Mouse (Mus musculus): ENCODE measurements around the gene Fmnl2. TPM values are rescaled to one million over a fixed set of nuclear protein-coding genes. Genes with fewer than 3 reads are reported as not detected.

Fmnl2 gene
- polyA plus RNA-seq, 1 experiment, result 2.8 TPM

GRCm38 (mm10) chr2:52949556-52949955, 91.9 kb downstream of the Fmnl2 start:
- Histone ChIP-seq H3K27me3 (ENCODE audit: control insufficient read depth, insufficient read depth, insufficient read length) (no peaks in the 10 kb centered on the region), H3K79me2 (ENCODE audit: control insufficient read depth, insufficient read depth) (no peaks in the 10 kb centered on the region)
- no peak for TF ChIP-seq CEBPB (IDR thresholded peaks at IDR 0.05; ENCODE audit: insufficient read depth, poor library complexity, severe bottlenecking)
- TF ChIP-seq MAX (IDR thresholded peaks at IDR 0.05; ENCODE audit: low read depth), result no peak
- no peak for TF ChIP-seq MYOG (IDR thresholded peaks at IDR 0.05; ENCODE audit: control insufficient read depth in 1 of 3, insufficient read depth in 1 of 3, insufficient read length in 2 of 3, low read depth in 2 of 3)
- TF ChIP-seq POLR2AphosphoS2 (IDR thresholded peaks at IDR 0.05; ENCODE audit: insufficient read length, low read depth), result no peak
- TF ChIP-seq TCF3 (IDR thresholded peaks at IDR 0.05; ENCODE audit: insufficient read length, low read depth), result no peak
- no peak for TF ChIP-seq TCF12 (IDR thresholded peaks at IDR 0.05; ENCODE audit: insufficient read depth, poor library complexity, severe bottlenecking)
- no peak for TF ChIP-seq E2F4 (IDR thresholded peaks at IDR 0.05; ENCODE audit: insufficient read depth)
- no peak for TF ChIP-seq MYOD1 (IDR thresholded peaks at IDR 0.05; ENCODE audit: control insufficient read depth in 1 of 3, insufficient read length in 2 of 3, low read depth in 2 of 3)
- TF ChIP-seq SRF (IDR thresholded peaks at IDR 0.05; ENCODE audit: control insufficient read depth, insufficient read length, low read depth), result no peak
- no peak for TF ChIP-seq POLR2A (IDR thresholded peaks at IDR 0.05; ENCODE audit: insufficient read length, low read depth)
- TF ChIP-seq REST (IDR thresholded peaks at IDR 0.05; ENCODE audit: insufficient read depth, insufficient read length), result no peak
- no peak for TF ChIP-seq USF1 (IDR thresholded peaks at IDR 0.05; ENCODE audit: low read depth)

GRCm38 (mm10) chr2:52950226-52950625, 92.6 kb downstream of the Fmnl2 start:
- H3K27me3 ChIP-seq (ENCODE audit: control insufficient read depth, insufficient read depth, insufficient read length), result no peaks in the 10 kb centered on the region
- no peak overlapping the region for H3K4me3 ChIP-seq
- no peaks in the 10 kb centered on the region for H3K79me2 ChIP-seq (ENCODE audit: control insufficient read depth, insufficient read depth)
- no peak for TF ChIP-seq SRF (IDR thresholded peaks at IDR 0.05; ENCODE audit: control insufficient read depth, insufficient read length, low read depth)
- no peak for TF ChIP-seq POLR2AphosphoS2 (IDR thresholded peaks at IDR 0.05; ENCODE audit: insufficient read length, low read depth)
- TF ChIP-seq CEBPB (IDR thresholded peaks at IDR 0.05; ENCODE audit: insufficient read depth, poor library complexity, severe bottlenecking), result no peak
- TF ChIP-seq USF1 (IDR thresholded peaks at IDR 0.05; ENCODE audit: low read depth), result peak; percentile 12
- TF ChIP-seq E2F4 (IDR thresholded peaks at IDR 0.05; ENCODE audit: insufficient read depth), result no peak
- TF ChIP-seq POLR2A (IDR thresholded peaks at IDR 0.05; ENCODE audit: insufficient read length, low read depth), result no peak
- TF ChIP-seq MYOG (IDR thresholded peaks at IDR 0.05; ENCODE audit: control insufficient read depth in 1 of 3, insufficient read depth in 1 of 3, insufficient read length in 2 of 3, low read depth in 2 of 3), result peak in 1 of 3 experiments; percentile 54
- no peak for TF ChIP-seq TCF12 (IDR thresholded peaks at IDR 0.05; ENCODE audit: insufficient read depth, poor library complexity, severe bottlenecking)
- TF ChIP-seq MAX (IDR thresholded peaks at IDR 0.05; ENCODE audit: low read depth), result no peak
- no peak for TF ChIP-seq REST (IDR thresholded peaks at IDR 0.05; ENCODE audit: insufficient read depth, insufficient read length)
- TF ChIP-seq MYOD1 (IDR thresholded peaks at IDR 0.05; ENCODE audit: control insufficient read depth in 1 of 3, insufficient read length in 2 of 3, low read depth in 2 of 3), result peak in 1 of 3 experiments; percentile 42
- no peak for TF ChIP-seq TCF3 (IDR thresholded peaks at IDR 0.05; ENCODE audit: insufficient read length, low read depth)
- no peak overlapping the region for H3ac ChIP-seq (ENCODE audit: control insufficient read depth, insufficient read length)
- H3K4me2 ChIP-seq (ENCODE audit: low read depth), result no peak overlapping the region
- H3K36me3 ChIP-seq (ENCODE audit: control insufficient read depth, insufficient read depth), result no peaks in the 10 kb centered on the region

More at GRCm38 (mm10) chr2:52949556-52949955, 91.9 kb downstream of the Fmnl2 start:
- H3K4me3 ChIP-seq, result no peak overlapping the region
- H3K36me3 ChIP-seq (ENCODE audit: control insufficient read depth, insufficient read depth), result no peaks in the 10 kb centered on the region
- no peak overlapping the region for H3ac ChIP-seq (ENCODE audit: control insufficient read depth, insufficient read length)
- no peak overlapping the region for H3K4me2 ChIP-seq (ENCODE audit: low read depth)

- Histone ChIP-seq H3K79me2 (ENCODE audit: control insufficient read depth, insufficient read depth) (no peaks in the 10 kb centered on the region), H3K36me3 (ENCODE audit: control insufficient read depth, insufficient read depth) (no peaks in the 10 kb centered on the region), H3K4me2 (ENCODE audit: low read depth) (peak overlapping the region; percentile 28), H3ac (ENCODE audit: control insufficient read depth, insufficient read length) (no peak overlapping the region), H3K4me3 (no peak overlapping the region), H3K27me3 (ENCODE audit: control insufficient read depth, insufficient read depth, insufficient read length) (no peaks in the 10 kb centered on the region)
- TF ChIP-seq CEBPB (IDR thresholded peaks at IDR 0.05; ENCODE audit: insufficient read depth, poor library complexity, severe bottlenecking), result 0 out of 2 replicates have a peak, but pooled peaks have one; percentile 1
- TF ChIP-seq POLR2AphosphoS2 (IDR thresholded peaks at IDR 0.05; ENCODE audit: insufficient read length, low read depth), result no peak
Observed at GRCm38 (mm10) chr2:52952202-52952730, 94.6 kb downstream of the Fmnl2 start.

GRCm38 (mm10) chr2:52955090-52955489, 97.4 kb downstream of the Fmnl2 start:
- Histone ChIP-seq H3K27me3 (ENCODE audit: control insufficient read depth, insufficient read depth, insufficient read length) (no peaks in the 10 kb centered on the region), H3K79me2 (ENCODE audit: control insufficient read depth, insufficient read depth) (no peaks in the 10 kb centered on the region), H3K4me2 (ENCODE audit: low read depth) (peak overlapping the region; percentile 66), H3K36me3 (ENCODE audit: control insufficient read depth, insufficient read depth) (no peaks in the 10 kb centered on the region), H3ac (ENCODE audit: control insufficient read depth, insufficient read length) (no peak overlapping the region), H3K4me3 (no peak overlapping the region)
- no peak for TF ChIP-seq POLR2A (IDR thresholded peaks at IDR 0.05; ENCODE audit: insufficient read length, low read depth)
- TF ChIP-seq USF1 (IDR thresholded peaks at IDR 0.05; ENCODE audit: low read depth), result no peak
- TF ChIP-seq TCF12 (IDR thresholded peaks at IDR 0.05; ENCODE audit: insufficient read depth, poor library complexity, severe bottlenecking), result no peak
- no peak for TF ChIP-seq SRF (IDR thresholded peaks at IDR 0.05; ENCODE audit: control insufficient read depth, insufficient read length, low read depth)
- TF ChIP-seq REST (IDR thresholded peaks at IDR 0.05; ENCODE audit: insufficient read depth, insufficient read length), result no peak
- no peak for TF ChIP-seq MAX (IDR thresholded peaks at IDR 0.05; ENCODE audit: low read depth)
- TF ChIP-seq MYOG (IDR thresholded peaks at IDR 0.05; ENCODE audit: control insufficient read depth in 1 of 3, insufficient read depth in 1 of 3, insufficient read length in 2 of 3, low read depth in 2 of 3), result no peak
- TF ChIP-seq POLR2AphosphoS2 (IDR thresholded peaks at IDR 0.05; ENCODE audit: insufficient read length, low read depth), result no peak
- no peak for TF ChIP-seq TCF3 (IDR thresholded peaks at IDR 0.05; ENCODE audit: insufficient read length, low read depth)
- TF ChIP-seq E2F4 (IDR thresholded peaks at IDR 0.05; ENCODE audit: insufficient read depth), result no peak
- TF ChIP-seq MYOD1 (IDR thresholded peaks at IDR 0.05; ENCODE audit: control insufficient read depth in 1 of 3, insufficient read length in 2 of 3, low read depth in 2 of 3), result no peak

GRCm38 (mm10) chr2:52955831-52956230, 98.2 kb downstream of the Fmnl2 start:
- Histone ChIP-seq H3K79me2 (ENCODE audit: control insufficient read depth, insufficient read depth) (no peaks in the 10 kb centered on the region), H3K4me2 (ENCODE audit: low read depth) (peak overlapping the region; percentile 66), H3K4me3 (no peak overlapping the region), H3K36me3 (ENCODE audit: control insufficient read depth, insufficient read depth) (no peaks in the 10 kb centered on the region), H3K27me3 (ENCODE audit: control insufficient read depth, insufficient read depth, insufficient read length) (no peaks in the 10 kb centered on the region), H3ac (ENCODE audit: control insufficient read depth, insufficient read length) (no peak overlapping the region)
- TF ChIP-seq CEBPB (IDR thresholded peaks at IDR 0.05; ENCODE audit: insufficient read depth, poor library complexity, severe bottlenecking) (0 out of 2 replicates have a peak, but pooled peaks have one; percentile 18), REST (IDR thresholded peaks at IDR 0.05; ENCODE audit: insufficient read depth, insufficient read length) (no peak)

Measured in myocyte (in vitro differentiated cells).